Mouse (Mus musculus) macrophage (primary cell): Measurements from ENCODE around the gene Dnmt3a. TPM values are rescaled to one million over a fixed set of nuclear protein-coding genes. Genes with fewer than 3 reads are reported as not detected.

Source experiments
- H3K27ac ChIP-seq: fragments of 350-480 bp; formaldehyde crosslinking; 2 replicates; pipeline ENCODE4 v1.9.0; 2021
- H3K36me3 ChIP-seq: fragments of 350-480 bp; formaldehyde crosslinking; 2 replicates; pipeline ENCODE4 v1.9.0; 2021; ENCODE audit errors: inconsistent target
- H3K4me3 ChIP-seq: fragments of 350-480 bp; formaldehyde crosslinking; 2 replicates; pipeline ENCODE4 v1.9.0; 2021; ENCODE audit errors: inconsistent target
- H3K79me2 ChIP-seq: fragments of 350-480 bp; formaldehyde crosslinking; 2 replicates; pipeline ENCODE4 v1.9.0; 2021; ENCODE audit errors: inconsistent target
- WGBS: methylation state at CpG from one replicate; pipeline ENCODE4 v1.1.7; 2026; ENCODE audit warnings: inconsistent platforms; ENCODE audit not compliant: missing documents; 5-methylcytosine and 5-hydroxymethylcytosine counted together
- polyA plus RNA-seq: library from polyadenylated mRNA; stranded (reverse); fragments of 250-400 nt; gene quantifications from 3 replicates; pipeline ENCODE4 v1.2.4, GENCODE M21; 2018; ENCODE audit warnings: inconsistent platforms

Gene Dnmt3a
- polyA plus RNA-seq, 1 experiment from 2014 or later, result 253 TPM

DNA sequence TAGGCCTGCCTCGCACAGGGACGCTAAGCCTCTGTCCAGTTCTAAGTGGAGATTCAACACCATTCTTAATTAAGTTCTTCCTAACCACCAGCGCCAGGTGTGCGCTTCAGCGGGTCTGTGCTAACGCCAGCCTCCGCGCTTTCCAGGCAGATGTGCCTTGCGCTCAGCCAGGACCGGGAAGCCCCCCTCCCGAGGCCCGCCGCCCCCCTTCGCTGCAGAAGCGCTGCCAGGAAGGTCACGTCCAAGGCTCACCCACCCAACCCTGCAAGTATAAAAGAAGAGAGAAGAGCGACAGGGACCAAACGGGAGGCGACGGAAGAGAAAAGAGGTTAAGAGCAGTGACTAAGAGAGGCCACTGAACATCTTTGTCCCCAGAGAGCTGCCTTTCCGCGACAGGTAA is 148.8 kb downstream of the Dnmt3a start, which contains the start of gene Pomc:
Gene Pomc (plus strand): TSS at position 301 of the 400 bp plus-strand sequence.
- H3K79me2 ChIP-seq, result no peaks in the 10 kb centered on the region
- no peaks in the 10 kb centered on the region for H3K36me3 ChIP-seq
- WGBS, result 36% methylated on average over 22 of the region's 22 CpGs
- H3K27ac ChIP-seq, result no peak within 1 kb of the TSS
- no peak within 1 kb of the TSS for H3K4me3 ChIP-seq

DNA sequence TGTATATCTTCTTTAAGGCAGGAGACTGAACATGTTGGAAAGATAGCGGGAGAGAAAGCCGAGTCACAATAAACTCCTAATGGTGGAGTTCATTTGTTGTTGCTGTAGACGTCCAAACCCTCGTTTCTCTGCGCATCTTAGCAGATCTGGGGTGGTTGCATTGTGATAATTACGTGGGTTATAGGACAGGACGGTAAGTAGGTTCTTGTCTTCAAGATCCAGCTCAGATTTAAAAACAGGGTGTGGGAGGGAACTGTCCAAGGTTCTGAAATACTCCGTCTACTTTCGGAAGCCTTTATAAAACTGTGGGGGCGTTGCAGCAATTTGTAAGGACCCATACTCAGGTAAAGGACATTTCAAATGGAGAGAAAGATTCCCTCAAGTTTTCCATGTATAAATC is 149.6 kb downstream of the Dnmt3a start:
- no peaks in the 10 kb centered on the region for H3K79me2 ChIP-seq
- no peak overlapping the region for H3K4me3 ChIP-seq
- 51% methylated on average over 10 of the region's 10 CpGs for WGBS
- H3K27ac ChIP-seq, result no peak overlapping the region
- no peaks in the 10 kb centered on the region for H3K36me3 ChIP-seq

DNA sequence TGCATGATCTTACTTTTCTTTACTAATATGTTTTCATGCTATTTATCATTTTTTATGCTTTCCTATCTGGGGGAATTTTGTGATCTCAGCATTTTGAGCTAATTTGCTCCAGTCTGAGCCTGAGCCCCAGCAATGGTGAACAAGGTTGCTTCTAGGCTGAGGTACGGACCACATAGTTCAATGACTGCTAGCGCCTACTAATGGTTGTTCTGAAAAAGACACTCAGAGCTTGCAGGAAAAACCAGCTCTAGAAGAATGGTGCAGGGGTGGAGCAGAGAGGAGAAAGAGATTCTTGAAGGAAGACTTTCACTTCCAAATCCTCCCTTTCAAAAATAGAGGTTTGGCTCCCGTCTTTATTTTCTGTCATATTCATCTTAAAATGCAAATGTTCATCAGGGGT is 150.5 kb downstream of the Dnmt3a start:
- no peaks in the 10 kb centered on the region for H3K79me2 ChIP-seq
- H3K36me3 ChIP-seq, result no peaks in the 10 kb centered on the region
- 26% methylated on average over 3 of the region's 3 CpGs for WGBS
- no peak overlapping the region for H3K27ac ChIP-seq
- no peak overlapping the region for H3K4me3 ChIP-seq

DNA sequence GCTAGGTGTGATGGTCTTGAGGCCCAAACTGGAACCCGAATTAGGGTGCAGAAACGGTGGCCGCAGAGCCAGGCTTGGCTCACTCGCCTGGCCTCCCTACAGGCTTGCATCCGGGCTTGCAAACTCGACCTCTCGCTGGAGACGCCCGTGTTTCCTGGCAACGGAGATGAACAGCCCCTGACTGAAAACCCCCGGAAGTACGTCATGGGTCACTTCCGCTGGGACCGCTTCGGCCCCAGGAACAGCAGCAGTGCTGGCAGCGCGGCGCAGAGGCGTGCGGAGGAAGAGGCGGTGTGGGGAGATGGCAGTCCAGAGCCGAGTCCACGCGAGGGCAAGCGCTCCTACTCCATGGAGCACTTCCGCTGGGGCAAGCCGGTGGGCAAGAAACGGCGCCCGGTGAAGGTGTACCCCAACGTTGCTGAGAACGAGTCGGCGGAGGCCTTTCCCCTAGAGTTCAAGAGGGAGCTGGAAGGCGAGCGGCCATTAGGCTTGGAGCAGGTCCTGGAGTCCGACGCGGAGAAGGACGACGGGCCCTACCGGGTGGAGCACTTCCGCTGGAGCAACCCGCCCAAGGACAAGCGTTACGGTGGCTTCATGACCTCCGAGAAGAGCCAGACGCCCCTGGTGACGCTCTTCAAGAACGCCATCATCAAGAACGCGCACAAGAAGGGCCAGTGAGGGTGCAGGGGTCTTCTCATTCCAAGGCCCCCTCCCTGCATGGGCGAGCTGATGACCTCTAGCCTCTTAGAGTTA is 154.2 kb downstream of the Dnmt3a start:
- Histone ChIP-seq H3K27ac (peak overlapping the region; percentile 51), H3K79me2 (no peaks in the 10 kb centered on the region), H3K36me3 (no peaks in the 10 kb centered on the region), H3K4me3 (peak overlapping the region; percentile 45)
- 5% methylated on average over 53 of the region's 53 CpGs for WGBS

DNA sequence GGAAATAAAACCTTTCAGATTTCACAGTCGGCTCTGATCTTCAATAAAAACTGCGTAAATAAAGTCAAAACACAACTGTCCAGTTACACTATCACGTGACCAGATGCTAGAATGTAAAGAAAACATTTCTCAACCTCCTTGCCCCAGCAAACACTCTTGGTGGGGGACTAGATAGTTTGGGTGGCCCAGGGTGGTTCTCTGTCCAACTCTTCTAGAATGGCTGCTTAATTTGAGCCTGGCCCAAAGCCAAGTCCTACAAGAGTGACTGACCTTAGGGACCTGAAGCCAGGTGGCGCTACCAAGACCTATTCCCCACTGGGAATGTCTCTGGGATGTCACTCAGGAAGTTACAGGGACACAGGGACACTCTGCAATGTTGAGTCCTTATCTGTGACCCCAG is 154.7 kb downstream of the Dnmt3a start:
- Histone ChIP-seq H3K4me3 (peak overlapping the region; percentile 45), H3K27ac (peak overlapping the region; percentile 51), H3K79me2 (no peaks in the 10 kb centered on the region), H3K36me3 (no peaks in the 10 kb centered on the region)
- WGBS, result 75% methylated on average over 4 of the region's 4 CpGs

Other genes starting within 250 kb of the Dnmt3a start
- 2.9 to 6.5 TPM (median 3.7 TPM) in 3 replicates for gene Dtnb, start 233.6 kb upstream of the Dnmt3a start, polyA plus RNA-seq
- gene Pomc, start 148.9 kb downstream of the Dnmt3a start, polyA plus RNA-seq, result 0.37 TPM in 1 of 3 replicates, not detected in the others
- gene Efr3b, start 232.9 kb downstream of the Dnmt3a start, polyA plus RNA-seq, result 0.47 to 2.4 TPM (median 0.92 TPM) in 3 replicates